Mouse (Mus musculus): ENCODE measurements around the gene Hist1h4h.

GRCm38 (mm10) chr13:23518295-23518603 lies 12.6 kb upstream of the Hist1h4h start:
- TF ChIP-seq EP300 (IDR thresholded peaks at IDR 0.05; ENCODE audit: low read depth in 1 of 2, low read length in 2 of 2) (no peak), MYC (IDR thresholded peaks at IDR 0.05; ENCODE audit: low read depth, low read length) (no peak), CTCF (IDR thresholded peaks at IDR 0.05 in 2 of 3, conservative IDR thresholded peaks at IDR 0.05 in 1 of 3; ENCODE audit: control insufficient read depth in 1 of 3, insufficient read depth in 1 of 3, low read depth in 2 of 3, low read length in 3 of 3, poor library complexity in 1 of 3, severe bottlenecking in 1 of 3) (no peak), ZKSCAN1 (IDR thresholded peaks at IDR 0.05; ENCODE audit: low read depth, low read length) (no peak), HCFC1 (IDR thresholded peaks at IDR 0.05; ENCODE audit: low read depth, low read length) (no peak), ZC3H11A (IDR thresholded peaks at IDR 0.05; ENCODE audit: low read depth, low read length) (no peak), MAZ (IDR thresholded peaks at IDR 0.05; ENCODE audit: low read depth, low read length) (no peak), USF2 (IDR thresholded peaks at IDR 0.05; ENCODE audit: borderline replicate concordance in 1 of 2, insufficient read depth in 1 of 2, low read depth in 1 of 2, low read length in 2 of 2) (no peak), RAD21 (IDR thresholded peaks at IDR 0.05; ENCODE audit: low read depth, low read length) (no peak), POLR2A (IDR thresholded peaks at IDR 0.05; ENCODE audit: control insufficient read depth in 1 of 2, insufficient read depth in 1 of 2, low read depth in 1 of 2, low read length in 2 of 2, poor library complexity in 1 of 2) (no peak), MAX (IDR thresholded peaks at IDR 0.05; ENCODE audit: low read length) (no peak), ELF1 (IDR thresholded peaks at IDR 0.05; ENCODE audit: low read depth, low read length) (no peak), USF1 (IDR thresholded peaks at IDR 0.05; ENCODE audit: low read depth, low read length) (no peak)
